7 mouse cellular contexts compared by ENCODE assay signal in genomic region chr5:139796900-139797299, GRCm38 (mm10). TPM values are rescaled to one million over a fixed set of nuclear protein-coding genes. Genes with fewer than 3 reads are reported as not detected.
DNase-seq lines count a peak whose midpoint lies in the region; ATAC-seq and TF ChIP-seq lines count a peak whose summit lies in the region.

No protein-coding gene starts in this region.

- no peak for TF ChIP-seq POLR2A in thymus, adult 2 months (IDR thresholded peaks at IDR 0.05; ENCODE audit: control insufficient read depth, extremely low read depth, insufficient read depth, low read length, poor library complexity)

- peaks cover 66 to 84% of the 10 kb centered on the region in 2 experiments for H3K4me1 ChIP-seq in heart, embryonic 14.5 days (ENCODE audit: control insufficient read depth in 2 of 2, insufficient read depth in 2 of 2, low read length in 2 of 2)
- H3K4me1 ChIP-seq in thymus, adult 2 months (replicated peaks; ENCODE audit: control insufficient read depth, insufficient read depth, low read length): peaks cover 49% of the 10 kb centered on the region

- H3K27me3 ChIP-seq in heart, embryonic 14.5 days (ENCODE audit: control insufficient read depth, insufficient read depth, low read length): no peaks in the 10 kb centered on the region
- H3K27me3 ChIP-seq in thymus, adult 2 months (ENCODE audit: control insufficient read depth, insufficient read depth, low read length): no peaks in the 10 kb centered on the region

- H3K4me3 ChIP-seq in heart, embryonic 14.5 days (ENCODE audit: control insufficient read depth in 1 of 2, insufficient read depth in 1 of 2, low read depth in 1 of 2, low read length in 2 of 2): peak overlapping the region; percentile 27 to 28; a peak in 3 of 4 replicates
- H3K4me3 ChIP-seq in thymus, adult 2 months (ENCODE audit: control insufficient read depth, insufficient read depth, low read length): no peak overlapping the region

- no peak for TF ChIP-seq CTCF in thymus, adult 2 months (IDR thresholded peaks at IDR 0.05; ENCODE audit: borderline replicate concordance, control insufficient read depth, extremely low read depth, insufficient read depth, low read length, poor library complexity)

- H3K9ac ChIP-seq in heart, embryonic 14.5 days (ENCODE audit: low read length): peak overlapping the region; percentile 75

- peak overlapping the region; percentile 94 for H3K27ac ChIP-seq in heart, embryonic 14.5 days (replicated peaks in 1 of 2; ENCODE audit: control insufficient read depth in 1 of 2, insufficient read depth in 1 of 2, low read depth in 2 of 2, low read length in 2 of 2)
- no peak overlapping the region for H3K27ac ChIP-seq in thymus, adult 2 months (ENCODE audit: control insufficient read depth, insufficient read depth, low read length)

- peak overlapping the region; percentile 58 for H3K4me2 ChIP-seq in heart, embryonic 14.5 days (ENCODE audit: low read length)

- H3K9me3 ChIP-seq in heart, embryonic 14.5 days (ENCODE audit: control insufficient read depth, low read length): no peaks in the 10 kb centered on the region

- peak; percentile 74 for ATAC-seq in heart, embryonic 14.5 days (ENCODE audit: insufficient number of reproducible peaks, insufficient read depth, low FRiP score, low read depth)

- DNase-seq in adrenal gland, postnatal 25 days: peak; percentile 86
- peak; percentile 97 for DNase-seq in fibroblast of lung, adult 2 months (ENCODE audit: low read depth)
- peak; percentile 91 for DNase-seq in kidney, postnatal 10 days
- peak; percentile 96 to 97 for DNase-seq in lung, adult 18-20 months
- DNase-seq in retina, postnatal 1 day: peak; percentile 79
- no peak for DNase-seq in thymus, adult 2 months

- H3K36me3 ChIP-seq in heart, embryonic 14.5 days (ENCODE audit: control insufficient read depth, insufficient read depth, low read length): peaks cover 30% of the 10 kb centered on the region
- H3K36me3 ChIP-seq in thymus, adult 2 months (ENCODE audit: control insufficient read depth, insufficient read depth, low read length): peaks cover 18% of the 10 kb centered on the region

- 2% methylated on average over 13 of the region's 13 CpGs for WGBS in heart, embryonic 14.5 days
- WGBS in thymus, adult 2 months: 87% methylated on average over 13 of the region's 13 CpGs

RNA-seq across cellular contexts. Expression of gene Mafk, which starts 5.6 kb away (rescaled TPM):
- total RNA-seq in adrenal gland, postnatal 25 days (2021): 29.6 and 30.6 TPM in 2 replicates
- polyA plus RNA-seq in heart, embryonic 14.5 days (2014; fragmentation: Nextera tagmentation; extraction: Ambion mirVana): 10.6 and 11.2 TPM in 2 replicates
- polyA plus RNA-seq in thymus, adult 2 months (2012; rRNA removed): 43.9 and 44.2 TPM in 2 replicates

RNA-seq across cellular contexts. Expression of gene Ints1, which starts 21.4 kb away (rescaled TPM):
- 61.3 and 61.9 TPM in 2 replicates for total RNA-seq in adrenal gland, postnatal 25 days (2021)
- polyA plus RNA-seq in heart, embryonic 14.5 days (2014; fragmentation: Nextera tagmentation; extraction: Ambion mirVana): 17.1 and 19.8 TPM in 2 replicates
- polyA plus RNA-seq in thymus, adult 2 months (2012; rRNA removed): 214 and 251 TPM in 2 replicates

RNA-seq across cellular contexts. Expression of gene Tmem184a, which starts 22.8 kb away (rescaled TPM):
- total RNA-seq in adrenal gland, postnatal 25 days (2021): not detected in 2 replicates
- polyA plus RNA-seq in heart, embryonic 14.5 days (2014; fragmentation: Nextera tagmentation; extraction: Ambion mirVana): 0.05 and 0.19 TPM in 2 replicates
- 6.1 and 7.6 TPM in 2 replicates for polyA plus RNA-seq in thymus, adult 2 months (2012; rRNA removed)

RNA-seq across cellular contexts. Expression of gene Gm26938, which starts 29.3 kb away (rescaled TPM):
- not detected in 2 replicates for total RNA-seq in adrenal gland, postnatal 25 days (2021)
- not detected in 2 replicates for polyA plus RNA-seq in heart, embryonic 14.5 days (2014; fragmentation: Nextera tagmentation; extraction: Ambion mirVana)
- polyA plus RNA-seq in thymus, adult 2 months (2012; rRNA removed): not detected in 2 replicates

RNA-seq across cellular contexts. Expression of gene Psmg3, which starts 29.8 kb away (rescaled TPM):
- total RNA-seq in adrenal gland, postnatal 25 days (2021): 21.3 and 23.1 TPM in 2 replicates
- polyA plus RNA-seq in heart, embryonic 14.5 days (2014; fragmentation: Nextera tagmentation; extraction: Ambion mirVana): 41.1 and 44.5 TPM in 2 replicates
- polyA plus RNA-seq in thymus, adult 2 months (2012; rRNA removed): 43.9 and 51.6 TPM in 2 replicates

Comparison
In these comparisons a context has a peak if more than half of its experiments do, and no peak if none do; other contexts are left out.
1. RNA of gene Ints1, which starts 21.4 kb away (polyA plus RNA-seq): 214 to 251 TPM in thymus, adult 2 months; 17.1 to 19.8 TPM in heart, embryonic 14.5 days; every median in the first group is over 10 times any median in the second.